ENCODE assay signal across 9 mouse cellular contexts in the genomic region with DNA sequence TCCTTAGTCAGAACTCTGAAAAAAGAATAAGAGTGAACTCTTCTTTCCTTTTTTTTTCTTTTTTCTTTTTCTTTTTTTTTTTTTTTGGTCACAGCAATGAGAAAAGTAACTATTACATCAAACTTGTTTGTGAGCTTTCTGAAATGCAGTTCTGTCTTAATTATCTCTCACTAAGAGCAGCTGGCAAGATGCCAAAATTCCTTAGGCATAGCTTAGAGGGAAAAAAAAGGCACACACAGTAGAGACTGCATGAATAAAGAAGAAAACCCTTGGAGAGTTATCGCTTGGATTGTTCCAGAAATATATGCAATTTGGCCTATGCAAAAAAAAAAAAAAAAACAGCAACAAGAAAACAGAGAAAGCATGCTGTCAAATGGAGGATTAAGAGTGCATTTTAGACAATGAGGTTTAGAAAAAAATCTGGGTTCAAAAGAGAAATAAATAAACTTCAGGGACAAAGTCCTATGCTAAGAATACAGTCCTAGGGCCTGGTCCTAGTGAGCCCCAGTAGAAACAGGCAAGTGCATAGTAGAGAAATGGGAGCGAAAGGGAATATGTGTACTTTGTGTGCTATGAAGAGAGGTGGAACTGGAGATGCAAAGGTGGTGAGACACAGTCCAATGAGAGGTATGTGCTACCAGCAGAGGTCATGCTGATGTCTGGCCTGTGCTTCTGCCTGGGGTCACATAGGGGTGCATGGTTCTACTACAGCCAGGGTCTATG.
DNase-seq lines count a peak whose midpoint lies in the region; ATAC-seq lines count a peak whose summit lies in the region.
"Had no signal": no experiment of that assay in that cellular context is flagged by ENCODE, and none has a peak within 500 bp of the region (broad histone marks: within the 10 kb centered on the region; RNA-seq: fewer than 3 reads in every experiment).

No protein-coding gene starts in this region.

- no peaks in the 10 kb centered on the region for H3K4me1 ChIP-seq in hindbrain, embryonic 13.5 days (replicated peaks)
- H3K4me1 ChIP-seq in hindbrain, embryonic 10.5 days (replicated peaks): no peaks in the 10 kb centered on the region

- H3K9me3 ChIP-seq in hindbrain, embryonic 13.5 days: no peaks in the 10 kb centered on the region
- H3K9me3 ChIP-seq in hindbrain, embryonic 10.5 days: no peaks in the 10 kb centered on the region

- no peak overlapping the region for H3K4me2 ChIP-seq in hindbrain, embryonic 13.5 days

- no peak overlapping the region for H3K27ac ChIP-seq in hindbrain, embryonic 13.5 days
- H3K27ac ChIP-seq in hindbrain, embryonic 10.5 days: no peak overlapping the region
- H3K27ac ChIP-seq: liver, embryonic 14.5 days had no signal

- H3K4me3 ChIP-seq in hindbrain, embryonic 13.5 days: no peak overlapping the region
- no peak overlapping the region for H3K4me3 ChIP-seq in hindbrain, embryonic 10.5 days

- H3K36me3 ChIP-seq in hindbrain, embryonic 13.5 days: no peaks in the 10 kb centered on the region
- H3K36me3 ChIP-seq in hindbrain, embryonic 10.5 days: no peaks in the 10 kb centered on the region

- DNase-seq in cerebellum, postnatal 14 days: peak; percentile 6
- DNase-seq in cerebellum, postnatal 4 days (ENCODE audit: low spot score in 2 of 2): no peak
- no peak for DNase-seq in hindbrain, embryonic 10.5 days (ENCODE audit: low spot score)
- DNase-seq in lung, postnatal 36 days: peak; percentile 7
- no peak for DNase-seq in lung, postnatal 10 days
- DNase-seq in retina, postnatal 1 day: peak; percentile 30
- DNase-seq in thymus, postnatal 25 days: no peak

- H3K27me3 ChIP-seq in hindbrain, embryonic 13.5 days: no peaks in the 10 kb centered on the region
- H3K27me3 ChIP-seq in hindbrain, embryonic 10.5 days (ENCODE audit: insufficient read depth, poor library complexity, severe bottlenecking): no peaks in the 10 kb centered on the region

- 73% methylated on average over 2 of the region's 2 CpGs for WGBS in hindbrain, embryonic 13.5 days
- 90% methylated on average over 2 of the region's 2 CpGs for WGBS in hindbrain, embryonic 10.5 days

- ATAC-seq in hindbrain, embryonic 13.5 days (ENCODE audit: low FRiP score): peak; percentile 32; the same call in 1 of the 2 replicates

- H3K9ac ChIP-seq in hindbrain, embryonic 13.5 days: no peak overlapping the region
- H3K9ac ChIP-seq: liver, embryonic 14.5 days had no signal

Comparison
In these comparisons a context has a peak if more than half of its experiments do, and no peak if none do; other contexts are left out.
1. DNase-seq: peak in cerebellum, postnatal 14 days (2 of 2), lung, postnatal 36 days (single experiment) and retina, postnatal 1 day (single experiment); none in cerebellum, postnatal 4 days (0 of 2), hindbrain, embryonic 10.5 days (single experiment), lung, postnatal 10 days (single experiment) and thymus, postnatal 25 days (single experiment).